Mouse (Mus musculus): ENCODE data around the gene Ccdc146.

The Ccdc146 gene

GRCm38 (mm10) chr5:21424614-21425602 is at the start of gene Ccdc146, which contains the start of gene Fam185a:
Gene Ccdc146, minus strand, starts transcription at chr5:21424677.
Gene Fam185a, plus strand, starts transcription at chr5:21424958.
- DNase-seq (ENCODE audit: low spot score in 2 of 2), result peak; percentile 86 to 88

- no peak for DNase-seq (ENCODE audit: low spot score in 2 of 2)
Measured at GRCm38 (mm10) chr5:21468100-21468499, 43.6 kb upstream of the Ccdc146 start.

- no peak for DNase-seq (ENCODE audit: low spot score in 2 of 2)
Measured at GRCm38 (mm10) chr5:21467387-21467786, 42.9 kb upstream of the Ccdc146 start.

GRCm38 (mm10) chr5:21440833-21441530 is 16.5 kb upstream of the Ccdc146 start:
- no peak for DNase-seq (ENCODE audit: low spot score in 2 of 2)

- DNase-seq (ENCODE audit: low spot score in 2 of 2), result no peak
Measured at GRCm38 (mm10) chr5:21439446-21440110, 15.1 kb upstream of the Ccdc146 start.

- no peak for DNase-seq (ENCODE audit: low spot score in 2 of 2)
Measured at GRCm38 (mm10) chr5:21438428-21438827, 14.0 kb upstream of the Ccdc146 start.

- no peak for DNase-seq (ENCODE audit: low spot score in 2 of 2)
Measured at GRCm38 (mm10) chr5:21436471-21436975, 12.0 kb upstream of the Ccdc146 start.

- no peak for DNase-seq (ENCODE audit: low spot score in 2 of 2)
Measured at GRCm38 (mm10) chr5:21434148-21434929, 9.9 kb upstream of the Ccdc146 start.

GRCm38 (mm10) chr5:21426666-21427065 is 2.2 kb upstream of the Ccdc146 start:
- no peak for DNase-seq (ENCODE audit: low spot score in 2 of 2)

GRCm38 (mm10) chr5:21420609-21421008 is 3.9 kb downstream of the Ccdc146 start:
- no peak for DNase-seq (ENCODE audit: low spot score in 2 of 2)

- DNase-seq (ENCODE audit: low spot score in 2 of 2), result no peak
Measured at GRCm38 (mm10) chr5:21418613-21419012, 5.9 kb downstream of the Ccdc146 start.

- DNase-seq (ENCODE audit: low spot score in 2 of 2), result no peak
Measured at GRCm38 (mm10) chr5:21414116-21414820, 10.2 kb downstream of the Ccdc146 start.

- DNase-seq (ENCODE audit: low spot score in 2 of 2), result no peak
Measured at GRCm38 (mm10) chr5:21413322-21413721, 11.2 kb downstream of the Ccdc146 start.

GRCm38 (mm10) chr5:21412056-21412455 is 12.4 kb downstream of the Ccdc146 start:
- DNase-seq (ENCODE audit: low spot score in 2 of 2), result no peak

GRCm38 (mm10) chr5:21411261-21411666 is 13.2 kb downstream of the Ccdc146 start:
- no peak for DNase-seq (ENCODE audit: low spot score in 2 of 2)

- DNase-seq (ENCODE audit: low spot score in 2 of 2), result no peak
Measured at GRCm38 (mm10) chr5:21395205-21395840, 29.2 kb downstream of the Ccdc146 start.

GRCm38 (mm10) chr5:21394562-21394961 is 29.9 kb downstream of the Ccdc146 start:
- DNase-seq (ENCODE audit: low spot score in 2 of 2), result no peak

- DNase-seq (ENCODE audit: low spot score in 2 of 2), result no peak
Measured at GRCm38 (mm10) chr5:21391616-21392384, 32.7 kb downstream of the Ccdc146 start.

- DNase-seq (ENCODE audit: low spot score in 2 of 2), result no peak
Measured at GRCm38 (mm10) chr5:21388855-21389254, 35.6 kb downstream of the Ccdc146 start.
